Mouse (Mus musculus) gastrocnemius, postnatal 36 days (tissue): ENCODE measurements at regions not wholly inside any gene's neighbourhood (a gene's known extent, or its start where the extent isn't known, plus 50 kb on each side); places are given as distances from the start of the nearest gene placed in this dataset.
A peak's percentile ranks its signal among the peaks of the same experiment; 100 is the strongest.

Experiments used
- DNase-seq, 2 experiments: peaks; one replicate each; pipeline ENCODE4 v3.0.0; 2022
- intact Hi-C: fragments of 180-260 bp; cut with DNase I; formaldehyde crosslinking; loops from one replicate; pipeline ENCODE4 v1.15.1; 2025

DNA sequence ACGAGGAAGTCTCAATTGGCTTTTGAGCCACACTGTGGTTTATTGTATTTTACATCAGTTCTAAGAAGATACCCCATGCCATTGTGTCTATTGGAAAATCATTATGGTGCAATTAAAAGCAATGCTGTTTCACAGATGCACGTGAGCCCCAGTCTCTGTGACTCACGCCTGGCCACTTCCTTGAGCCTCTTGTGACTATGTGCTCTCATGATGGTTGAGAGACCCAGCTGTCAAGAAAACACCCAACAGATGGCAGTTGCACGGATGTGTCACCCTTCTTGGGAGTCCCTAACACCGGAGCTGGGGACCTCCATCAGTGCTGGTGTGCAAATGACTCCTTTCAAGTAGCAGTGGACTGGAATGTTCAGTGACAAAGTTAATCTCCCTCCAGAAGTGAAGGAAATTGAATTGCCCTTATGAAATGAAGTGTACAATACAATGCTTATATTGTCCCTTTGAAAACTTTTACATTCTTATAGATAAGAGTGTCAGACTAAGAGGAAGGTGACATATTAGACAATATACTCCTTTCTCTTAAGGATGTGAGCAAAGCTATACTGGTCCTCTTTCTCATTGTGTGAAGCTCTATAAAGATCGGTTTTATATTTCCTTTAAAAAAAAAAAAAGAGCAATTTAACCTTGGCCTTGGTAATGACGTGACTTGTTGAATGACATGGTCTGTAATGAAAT lies 348.5 kb upstream of the Adgrl2 start:
- intact Hi-C loops = no loop called here
- DNase-seq = no peak

DNA sequence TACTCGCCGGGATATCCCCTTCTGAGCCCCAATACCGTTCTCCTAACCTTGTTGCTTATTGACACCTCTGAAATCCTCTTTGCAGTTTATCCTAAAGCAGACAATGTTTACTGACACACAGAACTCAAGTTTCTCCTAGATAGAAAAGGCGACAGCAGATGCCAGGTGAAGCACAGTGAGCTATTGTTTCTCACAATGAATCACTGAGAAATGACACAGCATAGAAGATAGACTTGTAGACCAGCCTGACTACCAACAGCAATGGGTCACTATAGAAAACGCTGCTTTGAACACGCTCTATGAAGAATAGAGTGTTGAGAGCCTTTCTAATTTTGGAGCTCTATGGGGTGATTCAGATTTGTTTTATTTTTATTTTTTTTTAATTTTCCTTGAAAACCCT lies 344.9 kb upstream of the Adgrl2 start:
- intact Hi-C loops = no loop called here
- DNase-seq = no peak

DNA sequence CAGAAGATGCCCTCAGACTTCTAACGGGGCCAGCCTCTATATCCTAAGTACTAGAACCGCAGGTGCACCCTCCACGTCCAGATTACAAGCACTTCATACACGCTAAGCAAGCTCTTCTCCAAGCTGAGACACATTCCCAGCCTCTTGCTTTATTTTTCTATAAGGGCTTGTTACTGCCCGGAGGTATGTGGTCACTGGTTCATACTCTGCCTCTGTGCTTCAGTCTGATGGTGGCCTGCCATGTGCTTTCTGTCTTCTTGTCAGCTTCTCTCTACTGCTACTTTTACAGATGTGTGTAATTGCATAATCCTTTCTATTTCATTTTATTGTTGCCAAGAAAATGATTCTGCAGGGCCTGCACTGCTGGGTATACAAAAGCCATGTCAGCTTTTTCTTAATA lies 343.3 kb upstream of the Adgrl2 start:
- DNase-seq = no peak
- intact Hi-C loops = no loop called here

DNA sequence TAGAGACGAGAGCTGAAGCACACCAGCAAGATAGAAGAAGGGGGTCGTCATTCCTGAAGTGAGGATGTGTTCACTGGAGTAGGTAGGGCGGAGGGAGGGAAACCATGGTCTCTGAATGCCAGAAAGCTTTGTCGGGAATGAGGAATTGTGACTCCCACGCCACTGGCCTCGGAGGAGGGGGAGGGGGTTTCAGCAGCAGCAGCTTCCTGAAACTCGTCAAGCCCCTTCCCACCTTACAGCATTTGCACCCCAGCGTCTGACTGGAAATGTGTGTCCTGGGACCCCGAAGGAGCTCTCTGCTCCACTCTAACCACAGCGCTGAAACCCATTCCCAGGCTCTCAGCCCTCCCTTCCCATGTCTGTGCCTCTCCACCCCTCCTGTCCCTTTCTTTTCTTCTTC lies 342.8 kb upstream of the Adgrl2 start:
- no peak for DNase-seq
- intact Hi-C loops = no loop called here

DNA sequence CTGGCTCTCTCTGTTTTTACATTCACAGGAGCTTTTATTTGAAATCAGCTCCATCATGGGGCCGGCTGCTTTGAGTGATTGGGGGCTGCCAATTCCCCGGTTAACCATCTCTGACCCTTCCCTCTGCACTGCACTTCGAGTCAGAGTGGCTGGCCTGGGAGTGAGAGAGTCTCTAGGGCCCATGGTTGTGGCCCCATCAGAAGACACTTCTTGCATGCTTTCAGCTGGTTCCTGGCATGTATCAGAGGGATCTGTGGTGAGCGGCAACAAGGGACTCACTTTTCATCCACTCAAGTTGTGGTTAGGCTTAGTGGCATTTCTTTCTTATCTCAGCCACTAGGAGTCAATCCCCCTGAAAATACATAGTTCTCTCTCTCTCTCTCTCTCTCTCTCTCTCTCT lies 341.8 kb upstream of the Adgrl2 start:
- intact Hi-C loops = no loop called here
- DNase-seq = no peak

DNA sequence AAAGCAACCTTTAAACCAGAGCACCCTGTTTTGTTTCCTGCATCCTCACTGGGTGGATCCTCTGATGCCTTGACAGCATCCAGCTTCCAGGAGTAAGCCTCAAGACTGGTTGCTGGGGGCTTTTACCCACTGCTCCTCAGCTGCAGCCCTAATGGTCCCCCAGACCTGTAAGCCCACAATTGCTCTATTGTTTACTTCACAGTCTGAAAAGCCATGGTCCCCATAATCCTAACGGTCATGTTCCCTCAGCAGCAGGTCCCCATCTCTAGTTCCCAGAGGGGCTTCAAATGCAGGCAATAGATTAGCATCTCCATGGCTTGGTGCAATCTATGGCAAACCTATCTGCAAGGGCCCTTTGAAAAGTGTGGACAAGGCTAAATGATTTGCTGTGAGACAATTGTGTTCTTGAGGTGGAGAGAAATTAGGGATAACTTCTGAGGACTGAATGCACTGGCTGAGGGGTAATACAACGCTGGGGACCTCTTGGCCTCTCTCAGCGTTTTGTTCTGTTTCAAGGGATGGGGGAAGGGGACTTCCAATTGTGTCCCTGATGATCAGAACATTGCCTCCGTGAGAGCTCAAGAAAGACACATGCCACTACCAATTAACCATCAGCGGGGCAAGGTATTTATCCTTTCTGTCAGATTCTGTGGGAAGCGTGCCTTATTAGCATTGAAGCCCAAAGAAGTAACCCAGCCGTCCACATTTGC lies 341.1 kb upstream of the Adgrl2 start:
- intact Hi-C loops = no loop called here
- DNase-seq = no peak

DNA sequence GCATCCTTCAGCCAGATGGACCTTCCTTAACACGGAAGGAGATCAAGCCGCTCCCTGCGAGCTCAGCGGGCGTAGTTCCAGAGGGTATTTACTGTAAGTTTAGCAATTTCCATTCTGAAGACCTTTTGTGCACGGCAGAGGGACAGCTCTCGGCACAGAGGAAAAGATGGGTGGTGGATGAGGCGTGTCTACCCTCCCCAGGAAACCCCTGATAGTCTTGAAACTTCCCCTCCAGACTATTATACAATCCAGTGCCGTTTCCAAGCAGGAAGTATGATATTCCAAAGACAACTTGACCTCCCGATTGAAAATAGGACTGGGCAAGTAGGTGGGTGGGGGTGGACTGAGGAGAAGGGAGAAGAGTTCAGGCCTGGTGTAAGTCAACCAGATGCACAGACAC lies 340.4 kb upstream of the Adgrl2 start:
- DNase-seq = peak in 1 of 2 experiments; percentile 8
- intact Hi-C loops = no loop called here

DNA sequence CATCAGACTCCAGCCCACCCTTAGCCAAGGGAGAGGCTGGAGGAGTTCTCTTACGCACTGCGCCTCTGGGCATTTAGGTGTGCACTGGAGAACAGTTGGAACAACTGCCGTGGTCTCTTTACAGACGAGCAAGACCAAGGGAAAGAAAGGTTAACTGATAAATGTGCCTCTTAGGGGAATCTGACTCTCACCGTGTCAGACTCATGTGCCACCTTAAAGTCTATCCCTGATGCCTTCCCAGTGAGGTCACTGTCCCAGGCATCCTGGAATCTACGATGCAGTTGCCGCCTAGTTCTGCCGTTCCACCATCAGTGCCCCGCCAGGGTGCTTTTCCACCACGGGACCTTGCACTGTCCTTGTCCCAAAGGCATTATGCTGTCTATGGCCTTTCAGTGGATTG lies 339.7 kb upstream of the Adgrl2 start:
- no peak for DNase-seq
- intact Hi-C loops = no loop called here

DNA sequence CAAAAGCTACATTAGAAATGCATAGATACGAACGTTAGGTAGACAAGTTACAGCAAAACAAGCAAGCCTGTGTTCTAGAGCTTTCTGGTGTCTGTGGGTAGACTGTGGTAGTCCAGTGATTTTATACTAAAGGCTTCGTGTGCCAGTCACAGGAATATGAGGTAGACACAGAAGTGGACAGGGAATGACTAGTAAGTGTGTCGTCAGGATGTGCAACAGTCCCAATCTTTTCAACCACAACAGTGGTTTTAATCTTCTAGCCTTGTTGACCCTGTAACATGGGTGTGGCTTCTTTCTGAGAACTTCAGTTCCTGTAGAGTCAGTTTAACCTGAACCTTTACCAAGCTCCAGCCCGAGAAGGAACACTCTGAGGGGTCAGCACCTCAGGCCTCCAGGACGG lies 339.3 kb upstream of the Adgrl2 start:
- DNase-seq = no peak
- intact Hi-C loops = no loop called here

DNA sequence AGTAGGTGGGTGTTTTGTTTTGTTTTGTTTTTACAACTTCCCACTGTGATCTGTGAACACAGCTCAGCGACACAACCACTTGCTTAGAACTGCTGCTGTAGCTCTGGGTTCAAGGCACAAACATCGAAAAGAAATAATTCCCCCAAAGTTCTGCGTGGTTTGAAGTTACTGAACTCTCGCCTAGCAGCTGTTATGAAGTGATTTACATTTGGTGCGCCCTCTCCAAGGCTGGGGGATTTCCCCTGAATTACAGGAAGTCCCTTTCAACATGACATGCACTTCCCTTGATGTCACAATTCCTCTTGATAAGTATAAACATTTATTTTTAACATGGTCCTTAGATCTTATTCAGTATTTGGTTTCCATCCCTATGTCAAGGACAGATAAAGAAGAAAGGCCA lies 336.3 kb upstream of the Adgrl2 start:
- intact Hi-C loops = no loop called here
- no peak for DNase-seq

DNA sequence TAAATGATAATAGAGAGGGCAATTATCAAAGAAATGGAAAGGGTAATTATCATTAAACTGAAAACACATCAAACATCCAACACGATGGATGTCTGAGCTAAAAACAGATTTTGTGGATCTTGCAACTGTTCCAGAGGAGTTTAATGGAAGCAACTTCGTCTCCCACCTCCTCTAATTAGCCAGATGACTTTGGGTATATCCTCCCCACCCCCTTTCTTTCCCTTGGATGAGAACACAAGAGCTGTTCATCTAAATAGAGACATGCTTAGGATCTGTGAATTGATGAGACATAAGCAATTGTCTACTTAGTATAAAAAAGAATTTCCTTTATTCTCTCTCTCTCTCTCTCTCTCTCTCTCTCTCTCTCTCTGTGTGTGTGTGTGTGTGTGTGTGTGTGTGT lies 333.7 kb upstream of the Adgrl2 start:
- intact Hi-C loops = no loop called here
- no peak for DNase-seq

DNA sequence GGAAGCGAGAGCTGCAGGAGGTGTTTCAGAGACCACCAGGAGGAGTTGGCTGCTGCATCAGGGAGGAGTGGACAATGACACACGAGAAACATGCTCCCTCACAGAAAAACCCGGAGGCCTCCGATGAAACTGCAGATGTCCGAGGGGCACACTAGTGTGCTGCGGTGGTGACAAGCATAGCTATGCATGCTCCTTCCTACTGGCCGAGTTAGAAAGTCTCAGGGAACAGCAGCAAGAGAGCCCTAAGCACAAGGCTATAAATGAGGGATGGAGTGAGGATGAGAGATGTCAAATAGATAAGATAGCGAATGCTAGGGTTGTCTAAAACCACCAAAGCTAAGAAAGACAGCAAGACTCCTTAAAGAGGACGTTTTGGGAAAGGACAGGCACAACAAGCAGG lies 328.4 kb upstream of the Adgrl2 start:
- no peak for DNase-seq
- intact Hi-C loops = no loop called here

DNA sequence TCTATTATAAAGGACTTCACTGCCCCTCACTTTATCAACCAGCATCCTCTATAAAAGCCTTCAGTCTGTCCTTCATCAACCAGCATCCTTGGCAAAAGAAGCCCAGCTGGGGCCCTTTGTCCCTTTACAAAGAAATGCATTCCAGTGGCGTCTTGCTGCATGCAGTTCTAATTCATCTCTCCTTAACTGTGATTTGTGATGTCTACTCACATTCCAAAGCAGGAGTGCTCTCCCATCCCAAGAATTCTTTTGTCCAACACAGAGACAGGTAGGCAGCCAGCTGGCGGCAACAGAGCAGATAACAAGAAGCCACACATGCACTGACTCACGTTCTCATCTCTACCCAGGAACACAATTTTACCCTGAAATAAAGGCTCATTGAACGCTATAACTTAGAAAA lies 323.9 kb upstream of the Adgrl2 start:
- intact Hi-C loops = no loop called here

DNA sequence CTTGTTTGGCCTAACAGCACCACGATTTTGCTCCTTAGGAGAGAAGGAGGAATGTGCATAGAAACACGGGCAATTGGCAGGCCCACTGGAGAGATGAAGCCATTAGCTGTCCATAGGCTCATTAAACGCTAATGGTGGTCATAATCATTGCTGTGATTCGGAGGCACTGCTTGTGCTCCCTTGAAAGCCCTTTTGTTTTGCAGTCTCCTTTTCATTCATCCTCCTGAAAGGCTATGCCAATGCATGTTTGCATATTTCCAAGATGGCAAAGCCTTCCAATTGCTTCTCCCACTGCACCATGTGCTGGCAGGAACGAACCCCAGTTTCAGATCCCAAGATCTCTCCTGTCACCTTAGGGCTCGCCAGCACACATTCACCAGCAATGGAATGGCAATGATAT lies 322.9 kb upstream of the Adgrl2 start:
- no peak for DNase-seq
- intact Hi-C loops = no loop called here

More for the DNA sequence above, 323.9 kb upstream of the Adgrl2 start:
- no peak for DNase-seq

DNA sequence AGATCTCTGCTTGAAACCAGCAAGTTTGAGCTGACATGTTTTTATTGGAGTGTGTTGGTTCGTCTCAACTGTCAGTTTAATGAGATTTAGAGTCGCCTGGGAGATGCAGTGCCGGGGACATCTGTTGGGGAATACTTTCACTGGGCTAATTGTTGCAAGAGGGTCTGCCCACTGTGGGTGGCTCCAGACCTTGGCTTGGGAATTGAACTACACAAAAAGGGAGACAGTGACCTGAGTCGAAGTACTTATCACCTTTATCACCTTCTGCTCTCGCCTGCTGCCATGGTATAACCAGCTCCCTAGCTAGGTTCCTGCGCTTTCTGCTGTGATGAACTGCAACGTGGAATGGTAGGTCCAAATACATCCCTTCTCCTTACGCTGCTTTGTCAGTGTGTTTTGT lies 321.2 kb upstream of the Adgrl2 start:
- intact Hi-C loops = no loop called here
- DNase-seq = no peak

DNA sequence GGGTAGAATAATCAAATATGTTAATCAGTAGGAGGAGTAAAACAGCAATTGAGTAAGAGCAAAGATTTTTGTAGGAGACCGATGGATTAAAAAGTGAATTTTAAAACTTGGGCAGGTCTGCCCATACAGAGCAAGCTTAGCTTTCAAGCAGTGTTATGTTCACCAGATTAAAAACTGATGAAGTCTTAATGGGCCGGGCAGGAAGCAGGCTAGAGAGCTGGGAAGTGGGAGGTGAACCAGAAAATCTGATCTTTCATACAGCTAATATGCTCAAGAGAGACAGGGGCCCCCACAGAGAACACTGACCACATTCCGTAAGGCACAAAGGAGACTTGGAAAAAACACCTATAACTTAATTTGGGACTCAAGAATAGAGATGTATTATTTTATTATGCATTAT lies 316.4 kb upstream of the Adgrl2 start:
- DNase-seq = no peak
- intact Hi-C loops = no loop called here

DNA sequence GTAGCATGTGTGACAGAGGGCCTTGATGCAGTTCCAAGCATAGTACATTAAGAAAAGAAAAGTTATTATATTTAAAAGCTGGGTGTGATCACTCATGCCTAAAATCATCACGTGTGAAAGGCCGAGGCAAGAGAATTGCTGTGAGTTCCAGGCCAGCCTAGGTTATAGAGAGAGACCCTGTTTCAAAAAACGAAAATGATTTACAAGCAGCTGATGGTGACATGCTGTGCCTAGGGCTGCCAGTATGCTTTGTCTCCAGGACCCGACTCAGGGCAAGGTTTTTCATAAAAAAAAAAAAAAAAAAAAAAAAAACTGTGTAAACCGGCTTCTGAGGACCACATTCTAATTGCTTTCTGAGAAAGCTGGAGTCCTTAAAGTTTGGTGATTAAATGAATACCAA lies 315.9 kb upstream of the Adgrl2 start:
- intact Hi-C loops = no loop called here

DNA sequence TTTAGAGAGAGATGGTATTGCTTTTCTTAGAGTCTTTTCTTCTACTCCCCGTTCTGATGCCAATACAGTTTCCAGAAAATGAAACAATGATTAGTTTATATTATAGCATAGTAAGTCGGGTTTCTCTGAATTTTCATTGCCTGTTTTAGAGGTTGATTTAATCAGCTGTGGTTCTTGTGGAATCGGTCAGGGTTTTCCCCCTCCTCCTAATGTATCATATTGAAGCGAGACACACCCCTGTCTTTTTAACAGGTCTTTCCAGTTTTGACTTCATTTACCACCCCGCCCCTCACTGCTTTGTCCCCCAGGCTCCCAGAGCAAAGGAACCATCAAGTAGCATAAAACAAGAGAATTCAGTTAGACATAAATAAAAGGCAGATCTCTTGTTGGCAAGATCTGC lies 315.1 kb upstream of the Adgrl2 start:
- DNase-seq = no peak
- intact Hi-C loops = no loop called here

More for the DNA sequence above, 315.9 kb upstream of the Adgrl2 start:
- no peak for DNase-seq

DNA sequence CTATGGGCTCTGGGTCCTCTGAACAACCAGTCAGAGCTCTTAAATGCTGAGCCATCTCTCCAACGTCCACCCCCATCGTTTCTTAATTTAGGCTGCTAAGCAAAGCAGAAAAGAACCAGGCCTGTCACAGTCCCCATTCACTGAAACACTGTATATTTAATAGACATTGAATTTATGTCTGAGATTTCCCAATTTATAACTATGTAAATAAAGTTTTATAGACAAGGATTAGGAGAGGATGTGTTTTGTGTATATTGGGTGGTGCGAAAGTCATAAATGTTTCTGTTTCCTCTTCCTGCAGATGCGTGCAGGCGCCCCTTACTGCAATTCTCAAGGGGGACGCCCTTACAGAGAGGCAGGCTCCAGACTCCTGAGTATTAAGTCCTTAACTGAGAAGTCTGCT lies 314.7 kb upstream of the Adgrl2 start:
- DNase-seq = no peak
- intact Hi-C loops = no loop called here

DNA sequence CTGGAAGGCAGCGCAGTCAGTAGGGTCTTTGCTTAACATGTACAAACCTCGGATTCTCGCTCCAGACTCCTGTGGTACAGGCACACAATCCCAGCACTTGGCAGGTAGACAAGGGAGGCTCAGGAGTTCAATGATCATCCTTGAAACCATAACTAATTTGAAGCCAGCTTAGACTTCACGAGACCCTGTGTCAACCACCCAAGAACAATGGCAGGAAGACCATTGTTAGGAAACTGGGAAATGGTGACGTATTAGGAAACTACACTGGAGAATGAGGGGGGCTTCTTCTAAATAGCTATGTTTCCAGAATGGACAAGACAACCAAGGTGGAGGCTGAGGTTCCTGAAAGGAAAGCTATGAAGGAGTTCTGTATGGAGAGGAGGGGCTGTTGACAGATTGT lies 313.1 kb upstream of the Adgrl2 start:
- DNase-seq = no peak
- intact Hi-C loops = no loop called here

DNA sequence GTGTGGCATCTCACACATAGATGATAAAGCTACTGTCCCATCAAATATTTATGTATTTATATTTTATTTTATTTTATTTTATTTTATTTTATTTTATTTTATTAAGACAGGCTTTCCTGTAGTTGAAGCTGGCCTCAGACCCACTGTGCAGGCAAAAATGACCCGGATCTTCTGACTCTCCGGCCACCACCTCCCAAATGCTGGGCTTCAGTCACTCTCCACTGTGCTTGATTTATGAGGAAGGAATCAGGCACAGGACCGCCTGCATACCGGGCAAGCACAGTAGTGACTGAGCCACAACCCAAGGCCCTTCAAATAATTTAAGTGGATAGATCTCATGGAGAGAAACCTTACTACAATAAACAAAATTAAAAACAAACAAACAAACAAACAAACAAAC lies 309.6 kb upstream of the Adgrl2 start:
- intact Hi-C loops = no loop called here
- no peak for DNase-seq

DNA sequence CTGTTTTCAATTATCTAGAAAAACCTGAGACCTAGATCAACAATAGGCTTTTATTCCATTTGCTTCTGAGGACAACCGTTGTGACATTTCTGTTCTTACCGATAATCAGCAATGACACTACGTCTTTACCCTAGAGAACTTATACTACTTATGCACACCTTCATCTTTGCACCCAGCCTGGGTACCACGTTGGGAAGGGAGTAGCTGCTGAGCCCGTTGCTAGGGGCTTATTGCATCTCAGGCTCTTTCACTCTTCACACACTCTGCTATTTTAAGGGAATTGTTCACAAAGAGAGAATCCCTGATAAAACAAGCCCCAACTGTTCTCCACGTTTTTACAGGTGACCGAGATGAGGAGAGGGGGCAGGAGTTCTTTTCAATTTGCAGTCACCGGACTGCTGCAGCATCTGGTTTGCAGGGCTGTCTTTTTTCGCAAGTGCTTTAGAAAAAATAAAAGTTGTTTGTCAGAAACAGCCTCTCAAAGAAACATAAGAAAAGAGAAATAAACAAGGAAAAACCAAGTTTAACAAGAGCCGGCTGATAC lies 306.1 kb upstream of the Adgrl2 start:
- DNase-seq = no peak
- intact Hi-C loops = no loop called here
